Mouse (Mus musculus) MEL (cell line): ENCODE data around the gene Bcl2l14.

Experiments
- CTCF ChIP-seq, 3 experiments: IDR thresholded peaks in 2 of 3; conservative IDR thresholded peaks in 1 of 3; 2 replicates each; pipeline ENCODE4 v1.5.1; 2011 to 2012; ENCODE audit warnings: low read length in 3 of 3, low read depth in 2 of 3, mild to moderate bottlenecking in 2 of 3, improper control_type of control experiment in 1 of 3, inconsistent platforms in 1 of 3, mixed read lengths in 1 of 3, moderate library complexity in 1 of 3; ENCODE audit not compliant: control insufficient read depth in 1 of 3, insufficient read depth in 1 of 3, poor library complexity in 1 of 3, severe bottlenecking in 1 of 3
- MXI1 ChIP-seq: IDR thresholded peaks from 2 replicates; pipeline ENCODE4 v1.6.1; 2011; ENCODE audit warnings: mild to moderate bottlenecking, low read depth, low read length, improper control_type of control experiment
- POLR2A ChIP-seq, 2 experiments: IDR thresholded peaks; 2 replicates each; pipeline ENCODE4 v1.6.1; 2011 to 2012; ENCODE audit warnings: low read length in 2 of 2, mild to moderate bottlenecking in 2 of 2, control low read depth in 1 of 2, improper control_type of control experiment in 1 of 2, low read depth in 1 of 2, moderate library complexity in 1 of 2; ENCODE audit not compliant: control insufficient read depth in 1 of 2, insufficient read depth in 1 of 2, poor library complexity in 1 of 2
- POLR2AphosphoS5 ChIP-seq: IDR thresholded peaks from 2 replicates; pipeline ENCODE4 v1.6.1; 2012; ENCODE audit warnings: low read depth, borderline replicate concordance, mild to moderate bottlenecking, inconsistent platforms, low read length, moderate library complexity, mixed read lengths
- RCOR1 ChIP-seq: IDR thresholded peaks from 2 replicates; pipeline ENCODE4 v1.6.1; 2012; ENCODE audit warnings: low read depth, mild to moderate bottlenecking, inconsistent platforms, low read length, improper control_type of control experiment
- TAL1 ChIP-seq: IDR thresholded peaks from 2 replicates; pipeline ENCODE4 v1.6.1; 2012; ENCODE audit warnings: mild to moderate bottlenecking, inconsistent platforms, low read length, moderate library complexity, mixed read lengths
- ZKSCAN1 ChIP-seq: IDR thresholded peaks from 2 replicates; pipeline ENCODE4 v1.6.1; 2012; ENCODE audit warnings: low read depth, mild to moderate bottlenecking, inconsistent platforms, low read length, improper control_type of control experiment, moderate library complexity

- TF ChIP-seq MXI1 (no peak), CTCF (IDR thresholded peaks at IDR 0.05 in 2 of 3, conservative IDR thresholded peaks at IDR 0.05 in 1 of 3; ENCODE audit: control insufficient read depth in 1 of 3, insufficient read depth in 1 of 3, low read depth in 2 of 3, low read length in 3 of 3, poor library complexity in 1 of 3, severe bottlenecking in 1 of 3) (no peak), RCOR1 (no peak), ZKSCAN1 (no peak), POLR2AphosphoS5 (no peak), POLR2A (IDR thresholded peaks at IDR 0.05; ENCODE audit: control insufficient read depth in 1 of 2, insufficient read depth in 1 of 2, low read depth in 1 of 2, low read length in 2 of 2, poor library complexity in 1 of 2) (no peak), TAL1 (no peak)
Measured at GRCm38 (mm10) chr6:134448451-134448850, 52.3 kb downstream of the Bcl2l14 start.
